Mouse (Mus musculus) spleen, adult 2 months (tissue): ENCODE results near the gene Olfr373.

Source experiments
- CTCF ChIP-seq: fragments of 200-500 bp; IDR thresholded peaks from 2 replicates; pipeline ENCODE4 v1.5.1; 2011; ENCODE audit warnings: mild to moderate bottlenecking, inconsistent platforms; ENCODE audit not compliant: insufficient read depth, insufficient read length, insufficient replicate concordance; ENCODE audit errors: extremely low read depth
- POLR2A ChIP-seq: fragments of 200-500 bp; IDR thresholded peaks from 2 replicates; pipeline ENCODE4 v1.6.1; 2011; ENCODE audit warnings: low read depth, low read length, inconsistent platforms

GRCm38 (mm10) chr8:72106740-72107139 lies 23.8 kb downstream of the Olfr373 start, which contains the start of gene Olfr374:
- TF ChIP-seq CTCF (no peak), POLR2A (no peak)
